Mouse (Mus musculus) heart, postnatal 36 days (tissue): ENCODE measurements around the gene Ifitm3. TPM values are rescaled to one million over a fixed set of nuclear protein-coding genes. Genes with fewer than 3 reads are reported as not detected.
"Not testable (repeated sequence)": the region's sequence is repeated elsewhere in the genome, so short reads cannot be mapped to it uniquely, and the experiment has no call there.

Experiments used
- DNase-seq, 2 experiments: peaks; one replicate each; pipeline ENCODE4 v3.0.0; 2021 to 2022
- intact Hi-C: fragments of 180-260 bp; cut with DNase I; formaldehyde crosslinking; loops from one replicate; pipeline ENCODE4 v1.15.1; 2025
- total RNA-seq, 2 experiments: library from RNA; stranded (reverse); gene quantifications; 2 replicates each; pipeline ENCODE4 v1.2.3; 2021

Gene Ifitm3
- total RNA-seq, 2 experiments from 2014 or later = 113 to 167 TPM

- no peak for DNase-seq
- intact Hi-C loops = loop anchor here (2.0 kb wide), 1 partner anchor 30 kb away; the partner anchor contains the start of gene Pgghg
Observed at GRCm38 (mm10) chr7:140970931-140971330, 39.6 kb downstream of the Ifitm3 start.

- DNase-seq, intact Hi-C loops: not testable (repeated sequence)
Observed at GRCm38 (mm10) chr7:140968710-140969109, 41.9 kb downstream of the Ifitm3 start.

GRCm38 (mm10) chr7:140967862-140968591 lies 42.5 kb downstream of the Ifitm3 start:
- intact Hi-C loops = no loop called here
- DNase-seq = no peak

- intact Hi-C loops = no loop called here
- no peak for DNase-seq
Observed at GRCm38 (mm10) chr7:140966921-140967320, 43.6 kb downstream of the Ifitm3 start, which contains the start of gene Ifitm1. Gene Ifitm1 (plus strand): TSS chr7:140967221.

GRCm38 (mm10) chr7:140962733-140963132 lies 47.8 kb downstream of the Ifitm3 start:
- intact Hi-C loops = no loop called here
- no peak for DNase-seq

- intact Hi-C loops = no loop called here
- DNase-seq = no peak
Observed at GRCm38 (mm10) chr7:140961416-140961815, 49.2 kb downstream of the Ifitm3 start.

GRCm38 (mm10) chr7:140960026-140960425 lies 50.5 kb downstream of the Ifitm3 start:
- no peak for DNase-seq
- intact Hi-C loops = no loop called here

Other genes with a start within 250 kb of the Ifitm3 start
- 10 to 100 TPM in 1 of 2 experiments, 1 to 10 TPM in 1; 4.3 to 13.2 TPM for gene Cyp2e1, start 247.0 kb downstream of the Ifitm3 start, total RNA-seq
- gene Syce1, start 222.9 kb downstream of the Ifitm3 start, total RNA-seq = not detected
- under 1 TPM; 0.19 to 0.35 TPM for gene Zfp941, start 188.6 kb downstream of the Ifitm3 start, total RNA-seq
- 1 to 10 TPM in 1 of 2 experiments, under 1 TPM in 1; 0.44 to 1.2 TPM for gene Urah, start 175.8 kb downstream of the Ifitm3 start, total RNA-seq
- gene Scgb1c1, start 165.2 kb downstream of the Ifitm3 start, total RNA-seq = 10 to 100 TPM; 23.9 to 24.8 TPM
- gene Odf3, start 163.0 kb downstream of the Ifitm3 start, total RNA-seq = not detected
- gene Gm45785, start 154.4 kb downstream of the Ifitm3 start, total RNA-seq = not detected
- gene Ric8a, start 153.8 kb downstream of the Ifitm3 start, total RNA-seq = 10 to 100 TPM; 19.8 to 22.4 TPM
- 10 to 100 TPM; 10.3 to 11.0 TPM for gene Bet1l, start 153.2 kb downstream of the Ifitm3 start, total RNA-seq
- gene Psmd13, start 128.8 kb downstream of the Ifitm3 start, total RNA-seq = 10 to 100 TPM; 85.8 to 92.3 TPM
- 10 to 100 TPM; 62.1 to 71.1 TPM for gene Sirt3, start 128.5 kb downstream of the Ifitm3 start, total RNA-seq
- gene Cox8b, start 110.3 kb downstream of the Ifitm3 start, total RNA-seq = 1,000 to 10,000 TPM; 2,774 to 2,839 TPM
- not detected for gene Nlrp6, start 89.9 kb downstream of the Ifitm3 start, total RNA-seq
- gene Pgghg, start 69.4 kb downstream of the Ifitm3 start, total RNA-seq = 1 to 10 TPM; 4.4 to 4.9 TPM
- gene Ifitm5, start 60.5 kb downstream of the Ifitm3 start, total RNA-seq = under 1 TPM in 1 of 2 experiments, not detected in 1; 0.42 TPM
- under 1 TPM in 1 of 2 experiments, not detected in 1; 0.76 TPM for gene Gm45717, start 54.8 kb downstream of the Ifitm3 start, total RNA-seq
- gene Ifitm2, start 54.8 kb downstream of the Ifitm3 start, total RNA-seq = 100 to 1,000 TPM; 111 to 112 TPM
- 1 to 10 TPM; 3.4 to 4.1 TPM for gene Ifitm1, start 43.5 kb downstream of the Ifitm3 start, total RNA-seq
- gene Ifitm6, start 7.2 kb upstream of the Ifitm3 start, total RNA-seq = 1 to 10 TPM in 1 of 2 experiments, under 1 TPM in 1; 0.47 to 1.0 TPM
- not detected for gene Gm17387, start 18.4 kb upstream of the Ifitm3 start, total RNA-seq
- not detected for gene B4galnt4, start 50.3 kb upstream of the Ifitm3 start, total RNA-seq
- not detected for gene Pkp3, start 67.4 kb upstream of the Ifitm3 start, total RNA-seq
- gene Sigirr, start 89.8 kb upstream of the Ifitm3 start, total RNA-seq = 1 to 10 TPM; 5.6 to 9.5 TPM
- under 1 TPM; 0.14 to 0.33 TPM for gene Ano9, start 107.0 kb upstream of the Ifitm3 start, total RNA-seq
- 10 to 100 TPM; 25.8 to 36.2 TPM for gene Ptdss2, start 111.6 kb upstream of the Ifitm3 start, total RNA-seq
- 10 to 100 TPM; 66.8 to 67.8 TPM for gene Rnh1, start 162.1 kb upstream of the Ifitm3 start, total RNA-seq
- gene Hras, start 183.2 kb upstream of the Ifitm3 start, total RNA-seq = 100 to 1,000 TPM in 1 of 2 experiments, 10 to 100 TPM in 1; 97.9 to 104 TPM
- gene Lrrc56, start 183.4 kb upstream of the Ifitm3 start, total RNA-seq = 1 to 10 TPM; 2.8 to 4.0 TPM
- not detected for gene Lmntd2, start 203.3 kb upstream of the Ifitm3 start, total RNA-seq
- gene Rassf7, start 205.1 kb upstream of the Ifitm3 start, total RNA-seq = 1 to 10 TPM in 1 of 2 experiments, under 1 TPM in 1; 0.79 to 1.7 TPM
- 10 to 100 TPM; 31.9 to 36.5 TPM for gene Phrf1, start 218.0 kb upstream of the Ifitm3 start, total RNA-seq